Mouse (Mus musculus) E14TG2a.4 (cell line): ENCODE data around the gene Ccn5.

Source experiments
- H3K27me3 ChIP-seq: 2 replicates; pipeline ENCODE4 v1.6.1; 2014; ENCODE audit warnings: low read length, control low read depth; ENCODE audit not compliant: insufficient read depth
- H3K36me3 ChIP-seq: 2 replicates; pipeline ENCODE4 v1.6.1; 2014; ENCODE audit warnings: low read length, control low read depth; ENCODE audit not compliant: insufficient read depth
- H3K4me1 ChIP-seq: replicated peaks from 2 replicates; pipeline ENCODE4 v1.6.1; 2014; ENCODE audit warnings: low read depth, low read length, control low read depth
- H3K4me3 ChIP-seq: replicated peaks from 2 replicates; pipeline ENCODE4 v1.5.1; 2014; ENCODE audit warnings: mild to moderate bottlenecking, low read length
- H3K9me3 ChIP-seq: 2 replicates; pipeline ENCODE4 v1.6.1; 2014; ENCODE audit warnings: low read length, control low read depth
- CTCF ChIP-seq: conservative IDR thresholded peaks from 2 replicates; pipeline ENCODE4 v1.5.1; 2014; ENCODE audit warnings: low read length
- NANOG ChIP-seq: IDR thresholded peaks from 2 replicates; pipeline ENCODE4 v1.6.1; 2014; ENCODE audit warnings: borderline replicate concordance, low read length, mixed read lengths
- POU5F1 ChIP-seq: IDR thresholded peaks from 2 replicates; pipeline ENCODE4 v1.6.1; 2014; ENCODE audit warnings: low read length, borderline replicate concordance

Ccn5 gene

GRCm38 (mm10) chr2:163823248-163823647 lies 2.6 kb downstream of the Ccn5 start:
- TF ChIP-seq POU5F1 (no peak), CTCF (peak; percentile 100), NANOG (no peak)
- Histone ChIP-seq H3K36me3 (no peaks in the 10 kb centered on the region), H3K9me3 (no peaks in the 10 kb centered on the region), H3K27me3 (peaks cover 17% of the 10 kb centered on the region), H3K4me3 (no peak overlapping the region), H3K4me1 (peaks cover 9% of the 10 kb centered on the region)

DNA sequence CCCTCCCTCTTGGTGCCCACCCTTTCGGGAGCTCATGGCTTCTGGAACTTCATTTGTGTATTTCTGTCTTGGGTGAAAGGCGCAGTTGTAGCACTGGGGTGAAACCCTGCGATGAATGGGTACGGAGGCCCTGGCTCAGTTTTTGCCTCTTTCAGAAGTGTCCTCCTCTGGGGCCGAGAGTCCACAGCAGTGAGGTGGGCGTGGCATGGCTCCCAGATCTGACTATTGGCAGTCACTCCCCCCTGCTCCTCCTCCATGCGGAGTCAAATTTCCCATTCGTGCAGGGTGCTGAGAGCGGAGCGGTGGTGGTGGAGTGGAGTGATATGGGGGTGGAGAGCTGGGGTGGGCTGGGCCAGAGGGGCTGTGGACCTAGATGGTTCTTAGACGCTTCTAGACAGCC lies 3.1 kb downstream of the Ccn5 start:
- peaks cover 9% of the 10 kb centered on the region for H3K4me1 ChIP-seq
- no peak for TF ChIP-seq CTCF
- TF ChIP-seq NANOG: no peak
- no peak for TF ChIP-seq POU5F1
- peaks cover 17% of the 10 kb centered on the region for H3K27me3 ChIP-seq
- no peak overlapping the region for H3K4me3 ChIP-seq
- H3K9me3 ChIP-seq: no peaks in the 10 kb centered on the region
- H3K36me3 ChIP-seq: no peaks in the 10 kb centered on the region

- H3K9me3 ChIP-seq: no peaks in the 10 kb centered on the region
- peaks cover 13% of the 10 kb centered on the region for H3K27me3 ChIP-seq
- no peaks in the 10 kb centered on the region for H3K36me3 ChIP-seq
- H3K4me3 ChIP-seq: no peak overlapping the region
- no peak for TF ChIP-seq CTCF
- no peak for TF ChIP-seq POU5F1
- no peak for TF ChIP-seq NANOG
- peaks cover 9% of the 10 kb centered on the region for H3K4me1 ChIP-seq
These were observed 5.2 kb downstream of the Ccn5 start for GRCm38 (mm10) chr2:163825861-163826260.

DNA sequence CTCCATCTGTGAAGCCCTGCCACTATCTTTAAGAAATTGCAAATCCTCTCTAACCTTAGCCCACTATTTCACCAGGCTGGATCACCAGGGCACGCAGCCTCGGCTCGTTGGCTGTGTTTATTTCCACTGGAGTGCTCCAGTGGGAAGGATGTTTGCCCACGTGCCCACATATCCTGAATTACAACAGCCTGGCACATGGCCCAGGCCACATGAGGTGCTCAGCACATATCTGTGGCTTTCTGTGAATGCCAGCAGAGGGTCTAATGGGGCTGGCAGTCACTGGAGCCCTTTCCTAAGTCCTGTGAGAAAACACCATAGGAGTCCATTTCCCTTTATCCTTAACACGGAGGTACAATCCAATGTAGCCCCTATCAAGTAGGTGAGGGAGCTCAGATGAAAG lies 5.8 kb downstream of the Ccn5 start:
- TF ChIP-seq CTCF: no peak
- no peak for TF ChIP-seq POU5F1
- TF ChIP-seq NANOG: no peak
- peaks cover 9% of the 10 kb centered on the region for H3K4me1 ChIP-seq
- no peaks in the 10 kb centered on the region for H3K36me3 ChIP-seq
- H3K9me3 ChIP-seq: no peaks in the 10 kb centered on the region
- no peak overlapping the region for H3K4me3 ChIP-seq
- peaks cover 7% of the 10 kb centered on the region for H3K27me3 ChIP-seq

DNA sequence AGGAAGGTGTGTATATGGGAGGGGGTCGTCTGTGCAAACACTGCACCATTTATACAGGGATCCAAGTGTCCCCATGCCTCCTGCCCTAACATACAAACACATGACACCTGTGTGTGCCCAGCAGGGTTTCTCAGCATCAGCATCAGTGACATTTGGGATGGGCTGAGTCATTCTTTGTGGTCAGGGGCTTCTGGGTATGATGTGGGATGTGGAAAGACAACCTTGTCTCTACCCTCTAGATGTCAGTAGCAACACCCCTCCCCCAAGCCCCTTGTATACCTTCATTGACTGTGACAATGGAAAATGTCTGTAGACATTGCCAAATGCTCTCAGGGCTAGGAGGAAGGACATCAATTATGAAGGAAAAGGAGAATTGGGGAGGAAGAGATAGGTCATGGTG lies 10.5 kb downstream of the Ccn5 start:
- Histone ChIP-seq H3K4me1 (no peaks in the 10 kb centered on the region), H3K27me3 (no peaks in the 10 kb centered on the region), H3K36me3 (no peaks in the 10 kb centered on the region), H3K4me3 (no peak overlapping the region), H3K9me3 (no peaks in the 10 kb centered on the region; the same call in 1 of the 2 replicates)
- TF ChIP-seq CTCF: no peak
- TF ChIP-seq NANOG: no peak
- no peak for TF ChIP-seq POU5F1

GRCm38 (mm10) chr2:163838043-163838442 lies 17.4 kb downstream of the Ccn5 start:
- no peaks in the 10 kb centered on the region for H3K4me1 ChIP-seq
- no peak for TF ChIP-seq NANOG
- TF ChIP-seq POU5F1: no peak
- peak; percentile 78 for TF ChIP-seq CTCF

GRCm38 (mm10) chr2:163839519-163839918 lies 18.9 kb downstream of the Ccn5 start:
- H3K9me3 ChIP-seq: peaks cover 16% of the 10 kb centered on the region
- no peak overlapping the region for H3K4me3 ChIP-seq
- H3K27me3 ChIP-seq: peaks cover 8% of the 10 kb centered on the region
- TF ChIP-seq POU5F1 (no peak), NANOG (no peak), CTCF (no peak)
- no peaks in the 10 kb centered on the region for H3K4me1 ChIP-seq
- H3K36me3 ChIP-seq: no peaks in the 10 kb centered on the region

More at GRCm38 (mm10) chr2:163838043-163838442, 17.4 kb downstream of the Ccn5 start:
- H3K36me3 ChIP-seq: no peaks in the 10 kb centered on the region
- no peak overlapping the region for H3K4me3 ChIP-seq
- peaks cover 8% of the 10 kb centered on the region for H3K27me3 ChIP-seq
- peaks cover 16% of the 10 kb centered on the region for H3K9me3 ChIP-seq

GRCm38 (mm10) chr2:163842043-163842442 lies 21.4 kb downstream of the Ccn5 start:
- Histone ChIP-seq H3K4me3 (no peak overlapping the region), H3K27me3 (peaks cover 8% of the 10 kb centered on the region), H3K36me3 (no peaks in the 10 kb centered on the region), H3K9me3 (peaks cover 9% of the 10 kb centered on the region), H3K4me1 (no peaks in the 10 kb centered on the region)
- TF ChIP-seq POU5F1: no peak
- no peak for TF ChIP-seq NANOG
- TF ChIP-seq CTCF: no peak

GRCm38 (mm10) chr2:163853461-163853901 lies 32.8 kb downstream of the Ccn5 start, which contains the start of gene Kcnk15:
TSS of gene Kcnk15 (plus strand) at chr2:163853651.
- H3K4me1 ChIP-seq: peaks cover 4% of the 10 kb centered on the region; the same call in 1 of the 2 replicates
- H3K36me3 ChIP-seq: no peaks in the 10 kb centered on the region
- H3K4me3 ChIP-seq: peak within 1 kb of the TSS; percentile 75
- H3K27me3 ChIP-seq: peaks cover 89% of the 10 kb centered on the region
- H3K9me3 ChIP-seq: no peaks in the 10 kb centered on the region
- TF ChIP-seq NANOG (no peak), POU5F1 (no peak), CTCF (peak; percentile 21; the same call in 1 of the 2 replicates)
